Mouse (Mus musculus) midbrain, postnatal 0 days (tissue): ENCODE measurements around the gene Atp5l. TPM values are rescaled to one million over a fixed set of nuclear protein-coding genes. Genes with fewer than 3 reads are reported as not detected.
A peak's percentile ranks its signal among the peaks of the same experiment; 100 is the strongest.

ENCODE experiments used
- ATAC-seq: fragments of 200-750 bp; cut with Nextera tagmentation; 2 replicates; pipeline ENCODE4 v1.8.0; 2017; ENCODE audit warnings: moderate number of reproducible peaks, mild to moderate bottlenecking, moderate TSS enrichment, moderate library complexity; ENCODE audit not compliant: low FRiP score
- DNase-seq: peaks from one replicate; pipeline ENCODE4 v3.0.0-alpha.2; 2015; ENCODE audit warnings: low spot score
- H3K27ac ChIP-seq: fragments of 300-500 bp; sonication (generic); 2 replicates; pipeline ENCODE4 v1.5.1; 2014; ENCODE audit warnings: low read depth, mild to moderate bottlenecking, low read length, mixed read lengths
- H3K27me3 ChIP-seq: fragments of 300-500 bp; sonication (generic); 2 replicates; pipeline ENCODE4 v1.6.1; 2014; ENCODE audit warnings: low read length, control low read depth, mixed read lengths; ENCODE audit not compliant: insufficient read depth
- H3K36me3 ChIP-seq: fragments of 300-500 bp; sonication (generic); 2 replicates; pipeline ENCODE4 v1.6.1; 2014; ENCODE audit warnings: low read length, control low read depth, mixed read lengths; ENCODE audit not compliant: insufficient read depth
- H3K4me1 ChIP-seq: fragments of 300-500 bp; sonication (generic); 2 replicates; pipeline ENCODE4 v1.6.1; 2014; ENCODE audit warnings: mild to moderate bottlenecking, control low read depth, antibody characterized with exemption, low read length, mixed read lengths; ENCODE audit not compliant: insufficient read depth
- H3K4me2 ChIP-seq: fragments of 300-500 bp; sonication (generic); 2 replicates; pipeline ENCODE4 v1.6.1; 2014; ENCODE audit warnings: low read depth, mild to moderate bottlenecking, low read length, mixed read lengths; ENCODE audit not compliant: poor library complexity, severe bottlenecking
- H3K4me3 ChIP-seq: fragments of 300-500 bp; sonication (generic); 2 replicates; pipeline ENCODE4 v1.5.1; 2014; ENCODE audit warnings: low read depth, mild to moderate bottlenecking, low read length, moderate library complexity
- H3K9ac ChIP-seq: fragments of 300-500 bp; sonication (generic); replicated peaks from 2 replicates; pipeline ENCODE4 v1.6.1; 2014; ENCODE audit warnings: mild to moderate bottlenecking, low read length, moderate library complexity, mixed read lengths; ENCODE audit not compliant: poor library complexity, severe bottlenecking
- H3K9me3 ChIP-seq: fragments of 300-500 bp; sonication (generic); 2 replicates; pipeline ENCODE4 v1.6.1; 2016; ENCODE audit warnings: low read length, control low read depth
- CTCF ChIP-seq: IDR thresholded peaks from 2 replicates; pipeline ENCODE4 v1.5.1; 2016; ENCODE audit warnings: antibody characterized with exemption, mild to moderate bottlenecking
- WGBS: fragments of 180-500 bp; shearing (Covaris S2); extraction: QIAGEN DNeasy Blood & Tissue Kit; methylation state at CpG from one replicate; pipeline ENCODE4 v1.1.7; 2014; 5-methylcytosine and 5-hydroxymethylcytosine counted together
- polyA plus RNA-seq: library from polyadenylated mRNA; unstranded; fragments of >200 nt; fragmentation: Nextera tagmentation; extraction: Ambion mirVana; gene quantifications from 2 replicates; pipeline ENCODE4 v1.2.1, GENCODE M21; 2015
- total RNA-seq: library from RNA; depleted of rRNA; stranded (reverse); fragments of >200 nt; gene quantifications from 2 replicates; pipeline ENCODE4 v1.2.3, GENCODE M21; 2014

The Atp5l gene
- total and polyA plus RNA-seq, 2 experiments from 2014 or later, result 253 to 874 TPM

DNA sequence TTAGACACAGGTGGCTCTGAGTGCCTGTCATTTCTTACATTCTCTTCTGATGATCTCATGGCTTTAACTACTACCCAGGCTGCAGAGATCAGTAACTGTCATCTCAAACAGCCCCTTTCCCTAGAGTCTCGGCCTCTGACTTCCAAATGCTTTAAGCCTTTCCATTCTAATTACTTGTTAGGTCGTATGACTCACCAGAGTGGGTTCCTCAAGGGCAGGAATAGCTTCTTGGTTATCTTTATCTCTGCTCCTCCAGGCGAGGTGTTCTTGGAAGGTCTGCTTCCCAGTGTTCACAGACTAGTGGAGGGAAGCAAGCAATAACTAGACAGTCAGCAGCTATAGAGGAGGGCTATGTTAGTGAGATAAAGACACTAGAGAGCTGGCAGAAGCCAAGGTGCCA is 27.9 kb downstream of the Atp5l start:
- Histone ChIP-seq H3K4me3 (no peak overlapping the region), H3K36me3 (no peaks in the 10 kb centered on the region), H3K27ac (no peak overlapping the region), H3K9ac (no peak overlapping the region), H3K27me3 (no peaks in the 10 kb centered on the region), H3K9me3 (no peaks in the 10 kb centered on the region), H3K4me2 (no peak overlapping the region), H3K4me1 (no peaks in the 10 kb centered on the region)
- ATAC-seq (no peak), DNase-seq (no peak)
- 63% methylated on average over 3 of the region's 3 CpGs for WGBS
- TF ChIP-seq CTCF, result no peak

DNA sequence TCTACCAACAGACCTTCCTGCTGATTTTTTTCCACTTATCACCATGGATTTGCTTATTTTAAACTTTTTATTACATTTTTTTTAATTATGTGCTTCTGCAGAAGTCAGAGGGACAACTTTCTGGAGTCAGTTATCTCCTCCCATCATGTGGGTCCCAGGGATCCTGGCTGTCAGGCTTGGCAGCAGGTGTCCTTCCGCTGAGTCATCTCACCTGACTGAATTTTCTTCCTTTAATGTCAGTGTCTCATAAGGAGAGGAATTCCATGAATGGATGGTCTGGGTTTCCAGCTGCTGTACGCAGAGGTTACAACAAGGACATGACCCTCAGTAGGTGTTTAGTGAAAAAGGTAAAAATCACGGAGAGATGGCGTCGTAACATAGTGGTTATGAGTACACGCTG is 29.3 kb downstream of the Atp5l start:
- H3K27ac ChIP-seq, result no peak overlapping the region
- no peaks in the 10 kb centered on the region for H3K27me3 ChIP-seq
- H3K9ac ChIP-seq, result no peak overlapping the region
- DNase-seq (no peak), ATAC-seq (no peak)
- H3K4me2 ChIP-seq, result no peak overlapping the region
- H3K9me3 ChIP-seq, result no peaks in the 10 kb centered on the region
- H3K36me3 ChIP-seq, result no peaks in the 10 kb centered on the region
- H3K4me1 ChIP-seq, result no peaks in the 10 kb centered on the region
- H3K4me3 ChIP-seq, result no peak overlapping the region
- 89% methylated on average over 6 of the region's 6 CpGs for WGBS
- no peak for TF ChIP-seq CTCF

DNA sequence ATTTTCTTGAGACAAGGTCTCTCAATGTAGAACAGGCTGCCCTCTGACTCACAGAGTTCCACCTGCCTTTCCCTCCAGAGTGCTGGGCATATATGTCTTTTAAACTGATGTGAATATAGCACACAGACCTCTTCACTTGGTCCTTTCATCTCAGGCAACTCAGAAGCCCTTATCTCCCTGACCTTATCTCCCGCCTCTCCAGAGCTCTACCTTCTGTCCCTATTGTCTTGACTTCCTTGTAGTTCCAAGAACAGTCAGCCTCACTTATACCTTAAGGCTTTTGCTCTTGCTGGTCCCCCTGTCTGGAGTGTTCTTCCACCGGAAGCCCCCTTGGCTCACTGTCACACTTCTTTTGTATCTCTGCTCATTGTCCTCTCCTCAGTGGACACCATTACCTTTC is 30.4 kb downstream of the Atp5l start:
- ATAC-seq (no peak), DNase-seq (no peak)
- H3K4me3 ChIP-seq, result no peak overlapping the region
- no peaks in the 10 kb centered on the region for H3K4me1 ChIP-seq
- no peaks in the 10 kb centered on the region for H3K9me3 ChIP-seq
- no peak overlapping the region for H3K4me2 ChIP-seq
- no peak overlapping the region for H3K27ac ChIP-seq
- 56% methylated on average over 2 of the region's 2 CpGs for WGBS
- H3K27me3 ChIP-seq, result no peaks in the 10 kb centered on the region
- TF ChIP-seq CTCF, result no peak
- H3K36me3 ChIP-seq, result no peaks in the 10 kb centered on the region
- no peak overlapping the region for H3K9ac ChIP-seq

DNA sequence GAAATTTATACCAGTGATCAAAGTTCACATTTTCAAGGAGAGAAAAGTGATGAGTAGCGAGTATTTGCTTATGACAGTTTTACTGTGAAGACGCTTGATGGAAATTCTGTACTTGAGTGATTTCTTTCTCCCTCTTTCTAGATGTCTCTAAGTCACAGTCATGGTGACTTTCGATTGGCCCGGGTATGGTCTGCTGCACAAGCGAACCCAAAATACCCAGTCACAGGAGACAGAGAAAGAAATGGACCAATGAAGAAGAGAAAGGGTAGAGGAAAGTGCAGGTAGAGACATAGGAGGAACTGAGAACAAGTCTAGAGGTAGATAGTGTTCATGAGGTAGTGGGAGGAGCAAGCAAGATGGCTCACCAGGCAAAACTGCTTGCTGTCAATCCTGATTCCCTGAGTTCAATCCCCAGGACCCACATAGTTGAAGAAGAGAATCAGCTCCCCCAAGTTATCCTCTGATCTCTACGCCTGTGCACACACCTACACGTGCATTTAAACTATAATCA is 32.4 kb downstream of the Atp5l start:
- no peak for ATAC-seq
- no peaks in the 10 kb centered on the region for H3K9me3 ChIP-seq
- WGBS, result 91% methylated on average over 7 of the region's 7 CpGs
- no peaks in the 10 kb centered on the region for H3K4me1 ChIP-seq
- DNase-seq, result no peak
- TF ChIP-seq CTCF, result no peak
- no peaks in the 10 kb centered on the region for H3K36me3 ChIP-seq
- no peak overlapping the region for H3K27ac ChIP-seq
- H3K27me3 ChIP-seq, result no peaks in the 10 kb centered on the region
- H3K4me2 ChIP-seq, result no peak overlapping the region
- no peak overlapping the region for H3K9ac ChIP-seq
- H3K4me3 ChIP-seq, result no peak overlapping the region

DNA sequence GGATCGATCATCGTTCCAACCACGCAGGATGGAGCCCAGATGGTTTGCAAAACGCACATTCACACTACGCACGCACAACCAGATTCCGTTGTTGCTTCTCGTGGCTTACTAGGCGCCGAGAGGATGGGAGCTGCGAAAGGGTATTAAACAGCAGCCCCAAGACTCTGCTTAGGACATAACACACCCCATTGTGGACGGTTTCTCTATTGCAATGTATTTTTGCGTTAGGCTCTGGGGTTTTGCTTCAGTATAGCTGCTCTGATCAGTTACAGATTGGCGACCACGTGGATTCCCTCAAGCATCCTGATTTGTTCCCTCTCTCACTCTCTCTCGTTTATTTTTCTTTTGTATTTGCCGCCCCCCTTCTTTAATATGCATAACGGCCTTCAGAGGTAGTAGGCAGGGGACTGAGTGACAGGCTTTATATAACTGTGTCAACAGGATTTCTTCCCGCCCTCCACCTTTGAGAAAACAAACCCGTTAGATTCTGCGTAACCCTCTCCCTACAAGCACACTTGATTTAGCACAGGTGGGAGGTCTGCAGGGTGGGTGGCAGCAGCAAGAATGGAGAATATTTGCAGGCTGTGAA is 37.5 kb downstream of the Atp5l start:
- Histone ChIP-seq H3K36me3 (no peaks in the 10 kb centered on the region), H3K4me3 (peak overlapping the region; percentile 96), H3K9me3 (no peaks in the 10 kb centered on the region), H3K27me3 (no peaks in the 10 kb centered on the region), H3K9ac (peak overlapping the region; percentile 99), H3K27ac (peak overlapping the region; percentile 99), H3K4me1 (peaks cover 6% of the 10 kb centered on the region; the same call in 1 of the 2 replicates), H3K4me2 (peak overlapping the region; percentile 90)
- ATAC-seq (peak; percentile 17; the same call in 1 of the 2 replicates), DNase-seq (peak; percentile 75)
- peak; percentile 21 for TF ChIP-seq CTCF
- under 1% methylated on average over 21 of the region's 21 CpGs for WGBS

DNA sequence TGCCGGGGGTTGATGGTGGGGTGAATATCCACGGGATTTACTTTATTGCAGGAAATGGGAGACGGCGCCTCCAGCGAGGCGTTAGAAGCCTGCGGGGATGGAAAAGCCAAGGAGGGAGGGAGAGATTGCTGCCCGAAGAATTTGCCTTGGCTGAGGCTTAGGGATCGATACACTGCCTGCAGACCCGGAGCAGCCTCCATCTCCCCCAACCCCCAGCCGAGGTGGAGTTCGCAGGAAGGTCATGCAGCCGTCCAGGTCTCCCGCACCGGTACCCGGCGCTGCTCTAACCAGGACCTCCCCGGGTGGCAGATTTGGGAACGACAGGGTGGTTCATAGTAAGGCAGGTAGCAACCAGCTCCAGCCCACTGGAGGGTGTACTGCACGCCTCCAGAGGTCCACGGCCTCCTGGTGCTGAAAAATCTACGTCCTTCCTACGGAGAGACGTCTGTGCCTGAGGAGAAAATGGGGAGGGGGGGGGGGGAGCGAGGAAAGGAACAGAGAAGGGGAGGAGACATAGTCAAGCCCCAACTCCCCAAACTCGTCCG is 38.0 kb downstream of the Atp5l start:
- H3K27ac ChIP-seq, result peak overlapping the region; percentile 99
- H3K4me2 ChIP-seq, result peak overlapping the region; percentile 90
- peak overlapping the region; percentile 96 for H3K4me3 ChIP-seq
- peaks cover 11% of the 10 kb centered on the region; the same call in 1 of the 2 replicates for H3K4me1 ChIP-seq
- H3K36me3 ChIP-seq, result no peaks in the 10 kb centered on the region
- peak; percentile 38 for TF ChIP-seq CTCF
- H3K9ac ChIP-seq, result peak overlapping the region; percentile 99
- ATAC-seq, result peak; percentile 54
- H3K9me3 ChIP-seq, result no peaks in the 10 kb centered on the region
- WGBS, result under 1% methylated on average over 26 of the region's 27 CpGs
- DNase-seq, result peak; percentile 52
- no peaks in the 10 kb centered on the region for H3K27me3 ChIP-seq
